Mouse (Mus musculus): ENCODE measurements at regions not wholly inside any gene's neighbourhood (a gene's known extent, or its start where the extent isn't known, plus 50 kb on each side); places are given as distances from the start of the nearest gene placed in this dataset.

DNA sequence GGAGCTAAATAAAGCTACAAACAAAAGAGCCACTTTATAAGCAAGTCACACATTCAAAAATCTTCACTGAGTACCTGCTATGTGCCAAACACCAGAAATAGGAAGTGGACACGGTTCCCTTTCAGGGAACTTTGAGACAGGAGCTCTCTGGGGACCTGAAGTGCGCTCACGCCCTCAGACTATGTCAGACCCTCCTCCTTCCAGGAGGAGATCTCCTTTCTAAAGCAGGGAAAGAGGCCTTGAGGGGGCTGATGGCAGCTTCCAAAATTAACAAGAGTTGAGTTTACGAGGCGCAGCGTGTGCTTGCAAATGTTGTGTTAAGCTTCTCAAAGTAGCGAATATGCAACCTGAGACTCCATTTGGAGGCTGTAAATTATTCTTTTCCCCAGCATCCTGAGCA, 204.0 kb upstream of the Cdh5 start:
- WGBS, result 64% methylated on average over 7 of the region's 7 CpGs
- Histone ChIP-seq H3K4me1 (ENCODE audit: control insufficient read depth, insufficient read depth, low read length) (no peaks in the 10 kb centered on the region), H3K4me3 (ENCODE audit: low read depth, low read length) (no peak overlapping the region), H3K27me3 (replicated peaks; ENCODE audit: control insufficient read depth, insufficient read depth, low read length) (no peaks in the 10 kb centered on the region), H3K9me3 (ENCODE audit: control insufficient read depth, low read length) (no peaks in the 10 kb centered on the region), H3K36me3 (ENCODE audit: control insufficient read depth, insufficient read depth, low read length) (no peaks in the 10 kb centered on the region), H3K27ac (replicated peaks; ENCODE audit: low read depth, low read length) (no peak overlapping the region), H3K4me2 (ENCODE audit: low read depth, low read length) (no peak overlapping the region), H3K9ac (ENCODE audit: low read depth, low read length) (no peak overlapping the region)
- ATAC-seq (ENCODE audit: low read depth), result no peak
- DNase-seq (ENCODE audit: low spot score), result no peak

DNA sequence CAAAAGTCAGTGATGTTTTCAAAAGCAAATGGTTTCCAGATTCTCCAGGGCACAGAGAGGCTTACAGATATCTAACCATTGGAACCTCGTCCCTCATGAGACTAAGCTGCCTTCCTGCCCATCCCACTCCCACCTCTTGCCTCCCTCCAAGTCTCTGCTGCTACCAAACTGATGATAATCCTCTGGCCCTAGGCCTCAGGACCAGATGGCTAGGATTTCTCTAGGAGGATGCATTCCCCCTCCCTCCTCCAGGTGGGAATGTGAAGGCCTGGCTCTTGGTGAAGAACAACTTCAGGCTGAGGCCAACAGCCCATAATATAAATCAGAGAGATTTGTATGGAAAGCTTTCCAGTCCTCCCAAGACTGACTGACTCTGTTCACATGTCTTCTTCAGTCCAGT, 198.9 kb upstream of the Cdh5 start:
- H3K4me3 ChIP-seq (ENCODE audit: low read depth, low read length), result no peak overlapping the region
- no peaks in the 10 kb centered on the region for H3K4me1 ChIP-seq (ENCODE audit: control insufficient read depth, insufficient read depth, low read length)
- H3K9ac ChIP-seq (ENCODE audit: low read depth, low read length), result no peak overlapping the region
- DNase-seq (ENCODE audit: low spot score) (no peak), ATAC-seq (ENCODE audit: low read depth) (no peak)
- WGBS, result 50% methylated on average over 1 of the region's 1 CpGs
- no peaks in the 10 kb centered on the region for H3K36me3 ChIP-seq (ENCODE audit: control insufficient read depth, insufficient read depth, low read length)
- H3K9me3 ChIP-seq (ENCODE audit: control insufficient read depth, low read length), result 0 out of 2 replicates have a peak, but pooled peaks cover 4% of the 10 kb centered on the region
- no peaks in the 10 kb centered on the region for H3K27me3 ChIP-seq (replicated peaks; ENCODE audit: control insufficient read depth, insufficient read depth, low read length)
- no peak overlapping the region for H3K27ac ChIP-seq (replicated peaks; ENCODE audit: low read depth, low read length)
- no peak overlapping the region for H3K4me2 ChIP-seq (ENCODE audit: low read depth, low read length)

DNA sequence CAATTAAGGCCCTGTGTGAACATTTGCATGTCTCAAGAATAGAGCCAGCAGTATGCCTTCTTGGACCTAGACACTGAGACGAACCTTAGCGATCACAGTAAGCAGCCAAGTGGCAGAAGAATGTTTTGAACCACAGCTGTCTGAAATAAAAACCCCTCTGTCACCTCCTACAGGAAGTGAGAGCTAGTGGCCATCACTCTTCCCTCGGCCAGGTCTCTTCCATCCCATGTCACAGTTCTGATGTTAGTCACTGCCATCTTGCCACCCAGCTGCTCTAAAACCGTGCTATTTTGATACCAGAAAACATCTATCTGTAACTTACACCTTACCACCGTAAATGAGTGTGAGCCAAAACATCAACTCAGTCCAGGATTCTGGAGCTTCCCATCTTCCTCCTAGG, 197.8 kb upstream of the Cdh5 start:
- Histone ChIP-seq H3K9ac (ENCODE audit: low read depth, low read length) (no peak overlapping the region), H3K4me2 (ENCODE audit: low read depth, low read length) (no peak overlapping the region), H3K9me3 (ENCODE audit: control insufficient read depth, low read length) (0 out of 2 replicates have a peak, but pooled peaks cover 4% of the 10 kb centered on the region), H3K4me3 (ENCODE audit: low read depth, low read length) (no peak overlapping the region), H3K27ac (replicated peaks; ENCODE audit: low read depth, low read length) (no peak overlapping the region), H3K36me3 (ENCODE audit: control insufficient read depth, insufficient read depth, low read length) (no peaks in the 10 kb centered on the region), H3K4me1 (ENCODE audit: control insufficient read depth, insufficient read depth, low read length) (no peaks in the 10 kb centered on the region), H3K27me3 (replicated peaks; ENCODE audit: control insufficient read depth, insufficient read depth, low read length) (no peaks in the 10 kb centered on the region)
- 79% methylated on average over 5 of the region's 5 CpGs for WGBS
- no peak for DNase-seq (ENCODE audit: low spot score)
- ATAC-seq (ENCODE audit: low read depth), result no peak

DNA sequence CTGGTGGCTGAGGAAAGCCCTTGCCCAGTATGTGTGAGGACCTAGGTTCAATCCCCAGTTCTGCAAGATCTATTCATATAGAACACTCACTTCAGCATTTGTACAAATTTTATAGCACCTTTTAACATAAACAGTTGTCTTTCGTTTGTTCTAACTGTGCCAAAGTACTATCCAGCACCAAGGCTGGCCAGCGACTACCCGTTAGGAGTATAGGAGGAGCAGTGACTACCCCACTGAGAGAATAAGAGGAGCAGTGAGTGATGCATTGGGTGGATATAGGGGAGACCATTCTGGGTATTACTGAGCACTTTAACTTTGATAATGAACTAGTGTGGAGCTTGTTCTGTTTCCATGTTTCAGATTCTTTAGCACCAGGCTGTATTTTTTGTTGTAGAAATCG, 193.8 kb upstream of the Cdh5 start:
- Histone ChIP-seq H3K27ac (replicated peaks; ENCODE audit: low read depth, low read length) (no peak overlapping the region), H3K9me3 (ENCODE audit: control insufficient read depth, low read length) (0 out of 2 replicates have a peak, but pooled peaks cover 4% of the 10 kb centered on the region), H3K9ac (ENCODE audit: low read depth, low read length) (no peak overlapping the region), H3K4me3 (ENCODE audit: low read depth, low read length) (no peak overlapping the region), H3K4me2 (ENCODE audit: low read depth, low read length) (no peak overlapping the region), H3K4me1 (ENCODE audit: control insufficient read depth, insufficient read depth, low read length) (no peaks in the 10 kb centered on the region), H3K27me3 (replicated peaks; ENCODE audit: control insufficient read depth, insufficient read depth, low read length) (no peaks in the 10 kb centered on the region), H3K36me3 (ENCODE audit: control insufficient read depth, insufficient read depth, low read length) (no peaks in the 10 kb centered on the region)
- no peak for DNase-seq (ENCODE audit: low spot score)
- 83% methylated on average over 4 of the region's 4 CpGs for WGBS
- ATAC-seq (ENCODE audit: low read depth), result no peak

DNA sequence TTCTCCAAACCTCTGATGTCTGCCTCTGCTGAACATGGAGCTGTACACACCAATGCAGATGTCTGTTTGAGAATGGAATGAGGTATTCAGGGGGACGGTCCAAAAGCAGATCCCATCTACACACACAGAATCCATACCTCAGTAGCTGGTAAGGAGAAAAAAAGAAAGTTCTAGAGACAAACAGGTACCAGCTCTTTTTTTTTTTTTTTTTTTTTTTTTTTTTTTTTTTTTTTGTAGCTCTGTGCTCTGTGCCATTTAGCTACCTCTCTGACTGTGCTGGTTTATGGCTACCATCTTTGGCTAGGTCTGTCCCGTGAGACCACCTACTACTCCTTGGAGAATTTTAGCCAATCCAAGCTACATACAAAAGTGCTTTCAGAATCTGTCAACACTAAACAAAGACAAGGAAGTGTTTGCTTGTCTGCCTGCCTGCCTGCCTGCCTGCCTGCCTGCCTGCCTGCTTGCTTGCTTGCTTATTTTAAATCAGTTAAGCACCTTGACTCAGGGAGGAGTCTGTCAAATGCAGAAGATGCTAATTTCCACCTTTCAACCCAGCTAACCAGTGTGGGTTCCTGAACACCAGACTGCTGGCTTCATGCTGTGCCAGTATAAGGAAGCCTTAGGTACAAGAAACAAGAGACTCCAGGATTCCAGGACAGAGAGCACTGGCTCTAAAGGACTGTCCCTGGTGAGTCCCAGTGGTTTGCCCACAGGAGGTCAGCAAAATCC, 190.0 kb upstream of the Cdh5 start:
- WGBS, result 76% methylated on average over 2 of the region's 2 CpGs
- no peaks in the 10 kb centered on the region for H3K27me3 ChIP-seq (replicated peaks; ENCODE audit: control insufficient read depth, insufficient read depth, low read length)

DNA sequence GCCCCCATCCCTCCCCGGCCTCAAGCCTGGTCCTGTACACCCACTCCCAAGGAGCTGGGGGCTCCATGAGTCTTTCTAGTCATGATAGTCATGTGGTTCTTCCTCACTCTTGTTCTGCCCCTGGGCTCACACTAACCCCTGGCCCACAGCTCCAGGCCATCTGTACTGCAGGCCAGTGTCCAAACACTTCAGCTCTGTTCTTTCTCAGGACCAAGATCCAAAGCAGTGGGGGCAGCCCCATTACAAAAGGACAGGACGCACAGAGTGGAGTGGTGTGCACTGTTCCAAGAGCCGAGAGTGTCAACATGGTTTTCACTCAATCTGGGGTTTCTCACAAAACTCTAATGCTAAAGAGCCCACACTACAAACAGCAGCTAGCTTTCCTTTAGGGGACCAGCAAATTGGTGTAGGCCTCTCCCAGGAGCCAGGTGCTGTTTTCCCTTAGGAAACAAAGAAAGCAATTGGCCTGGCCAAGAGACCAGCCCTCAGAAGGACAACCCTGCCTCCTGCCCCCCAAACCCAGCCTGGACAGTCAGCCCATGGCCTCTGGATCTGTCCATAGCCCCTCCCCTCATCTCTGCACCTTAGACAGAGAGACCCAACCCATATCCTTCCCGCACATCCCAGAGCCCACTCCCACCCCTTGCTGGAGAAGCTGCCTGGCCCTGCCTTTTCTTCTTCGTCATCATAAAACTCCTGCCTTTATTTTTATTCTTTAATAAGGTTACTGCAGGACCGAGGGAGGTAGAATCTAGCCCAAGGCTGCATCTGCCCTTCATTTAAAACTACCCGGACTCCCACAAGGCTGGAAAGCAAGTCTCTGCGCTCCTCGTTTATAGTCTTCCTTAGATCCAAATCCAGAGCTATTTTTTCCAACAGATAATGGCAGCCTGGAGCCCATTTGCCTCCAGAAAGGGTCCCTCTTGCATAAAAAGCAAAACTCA, 188.2 kb upstream of the Cdh5 start:
- no peaks in the 10 kb centered on the region for H3K36me3 ChIP-seq (ENCODE audit: control insufficient read depth, insufficient read depth, low read length)
- no peaks in the 10 kb centered on the region for H3K9me3 ChIP-seq (ENCODE audit: control insufficient read depth, low read length)
- H3K9ac ChIP-seq (ENCODE audit: low read depth, low read length), result no peak overlapping the region
- H3K4me3 ChIP-seq (ENCODE audit: low read depth, low read length), result no peak overlapping the region
- H3K27me3 ChIP-seq (replicated peaks; ENCODE audit: control insufficient read depth, insufficient read depth, low read length), result no peaks in the 10 kb centered on the region
- H3K27ac ChIP-seq (replicated peaks; ENCODE audit: low read depth, low read length), result peak overlapping the region; percentile 74
- peak; percentile 63 for DNase-seq (ENCODE audit: low spot score)
- WGBS, result 58% methylated on average over 9 of the region's 9 CpGs
- peak; percentile 42; the same call in 1 of the 2 replicates for ATAC-seq (ENCODE audit: low read depth)
- no peak overlapping the region for H3K4me2 ChIP-seq (ENCODE audit: low read depth, low read length)
- peaks cover 12% of the 10 kb centered on the region; the same call in 1 of the 2 replicates for H3K4me1 ChIP-seq (ENCODE audit: control insufficient read depth, insufficient read depth, low read length)

More for the DNA sequence above, 190.0 kb upstream of the Cdh5 start:
- H3K27ac ChIP-seq (replicated peaks; ENCODE audit: low read depth, low read length), result no peak overlapping the region
- no peak overlapping the region for H3K9ac ChIP-seq (ENCODE audit: low read depth, low read length)
- DNase-seq (ENCODE audit: low spot score) (no peak), ATAC-seq (ENCODE audit: low read depth) (no peak)
- no peak overlapping the region for H3K4me2 ChIP-seq (ENCODE audit: low read depth, low read length)
- no peaks in the 10 kb centered on the region for H3K36me3 ChIP-seq (ENCODE audit: control insufficient read depth, insufficient read depth, low read length)
- 0 out of 2 replicates have a peak, but pooled peaks cover 4% of the 10 kb centered on the region for H3K9me3 ChIP-seq (ENCODE audit: control insufficient read depth, low read length)
- H3K4me1 ChIP-seq (ENCODE audit: control insufficient read depth, insufficient read depth, low read length), result peaks cover 12% of the 10 kb centered on the region; the same call in 1 of the 2 replicates
- no peak overlapping the region for H3K4me3 ChIP-seq (ENCODE audit: low read depth, low read length)

DNA sequence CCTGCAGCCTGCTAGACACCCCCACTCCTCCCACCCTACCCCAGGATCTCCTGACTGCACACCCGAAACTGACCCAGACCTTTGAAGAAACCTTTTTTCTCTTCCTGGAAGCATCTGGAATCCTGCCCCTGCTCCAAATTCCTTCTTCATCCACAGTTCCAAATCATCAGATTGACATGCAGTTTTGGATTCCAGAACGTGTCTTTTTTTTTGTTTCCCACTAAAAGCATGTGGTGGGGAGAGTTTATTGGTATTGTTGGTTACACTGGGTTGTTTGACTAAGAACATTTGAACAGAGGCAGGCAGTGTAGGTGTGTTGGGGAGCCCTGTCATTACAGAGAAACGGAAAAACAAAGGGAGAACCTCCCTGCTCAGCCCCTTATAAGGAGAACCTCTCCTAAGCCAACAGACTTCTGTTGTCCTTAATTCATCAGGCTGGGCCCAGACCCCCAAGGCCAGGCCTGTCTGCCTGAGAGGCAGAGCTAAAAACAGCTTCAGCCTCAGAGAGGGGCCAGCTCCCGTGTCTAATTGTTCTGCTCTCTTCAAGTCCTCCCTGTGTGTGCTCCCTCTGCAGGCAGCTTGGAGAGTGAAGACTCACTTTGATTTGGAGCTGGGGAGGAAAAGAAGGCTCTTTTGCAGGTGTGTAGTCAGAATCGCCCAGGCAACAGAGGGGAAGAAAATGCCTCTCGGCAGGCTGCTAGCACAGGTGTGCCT, 187.3 kb upstream of the Cdh5 start:
- ATAC-seq (ENCODE audit: low read depth) (peak; percentile 87), DNase-seq (ENCODE audit: low spot score) (peak; percentile 90)
- Histone ChIP-seq H3K4me2 (ENCODE audit: low read depth, low read length) (no peak overlapping the region), H3K9me3 (ENCODE audit: control insufficient read depth, low read length) (no peaks in the 10 kb centered on the region), H3K9ac (ENCODE audit: low read depth, low read length) (no peak overlapping the region), H3K4me3 (ENCODE audit: low read depth, low read length) (no peak overlapping the region), H3K4me1 (ENCODE audit: control insufficient read depth, insufficient read depth, low read length) (peaks cover 12% of the 10 kb centered on the region; the same call in 1 of the 2 replicates), H3K27ac (replicated peaks; ENCODE audit: low read depth, low read length) (peak overlapping the region; percentile 74), H3K27me3 (replicated peaks; ENCODE audit: control insufficient read depth, insufficient read depth, low read length) (no peaks in the 10 kb centered on the region), H3K36me3 (ENCODE audit: control insufficient read depth, insufficient read depth, low read length) (no peaks in the 10 kb centered on the region)
- WGBS, result 23% methylated on average over 6 of the region's 6 CpGs

DNA sequence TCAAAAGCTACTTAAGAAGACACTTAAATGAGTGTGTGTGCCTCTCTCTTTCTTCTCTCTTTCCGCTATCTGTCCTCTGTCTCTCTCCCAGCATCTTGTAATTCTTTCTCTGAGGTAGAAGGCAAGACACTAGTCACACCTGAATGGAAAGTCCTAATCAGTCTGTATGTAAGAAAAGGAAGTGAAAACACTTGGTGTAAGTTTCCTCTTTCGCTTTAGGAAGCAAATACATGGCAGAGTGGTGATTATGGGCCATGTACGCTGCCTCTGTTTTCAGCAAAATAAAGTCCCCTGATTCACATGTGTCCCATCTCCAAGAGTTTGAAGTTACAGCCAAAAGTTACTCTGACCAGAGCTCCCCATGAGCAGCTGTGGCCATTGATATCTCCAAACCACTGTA, 182.1 kb upstream of the Cdh5 start:
- H3K4me2 ChIP-seq (ENCODE audit: low read depth, low read length), result no peak overlapping the region
- H3K36me3 ChIP-seq (ENCODE audit: control insufficient read depth, insufficient read depth, low read length), result no peaks in the 10 kb centered on the region
- no peak for ATAC-seq (ENCODE audit: low read depth)
- H3K9ac ChIP-seq (ENCODE audit: low read depth, low read length), result no peak overlapping the region
- H3K9me3 ChIP-seq (ENCODE audit: control insufficient read depth, low read length), result no peaks in the 10 kb centered on the region
- DNase-seq (ENCODE audit: low spot score), result no peak
- no peak overlapping the region for H3K4me3 ChIP-seq (ENCODE audit: low read depth, low read length)
- WGBS, result 92% methylated on average over 3 of the region's 3 CpGs
- no peak overlapping the region for H3K27ac ChIP-seq (replicated peaks; ENCODE audit: low read depth, low read length)
- H3K4me1 ChIP-seq (ENCODE audit: control insufficient read depth, insufficient read depth, low read length), result peaks cover 3% of the 10 kb centered on the region; the same call in 1 of the 2 replicates
- no peaks in the 10 kb centered on the region for H3K27me3 ChIP-seq (replicated peaks; ENCODE audit: control insufficient read depth, insufficient read depth, low read length)
